Comparison of ENCODE assay signal across 7 mouse cellular contexts in the genomic region with DNA sequence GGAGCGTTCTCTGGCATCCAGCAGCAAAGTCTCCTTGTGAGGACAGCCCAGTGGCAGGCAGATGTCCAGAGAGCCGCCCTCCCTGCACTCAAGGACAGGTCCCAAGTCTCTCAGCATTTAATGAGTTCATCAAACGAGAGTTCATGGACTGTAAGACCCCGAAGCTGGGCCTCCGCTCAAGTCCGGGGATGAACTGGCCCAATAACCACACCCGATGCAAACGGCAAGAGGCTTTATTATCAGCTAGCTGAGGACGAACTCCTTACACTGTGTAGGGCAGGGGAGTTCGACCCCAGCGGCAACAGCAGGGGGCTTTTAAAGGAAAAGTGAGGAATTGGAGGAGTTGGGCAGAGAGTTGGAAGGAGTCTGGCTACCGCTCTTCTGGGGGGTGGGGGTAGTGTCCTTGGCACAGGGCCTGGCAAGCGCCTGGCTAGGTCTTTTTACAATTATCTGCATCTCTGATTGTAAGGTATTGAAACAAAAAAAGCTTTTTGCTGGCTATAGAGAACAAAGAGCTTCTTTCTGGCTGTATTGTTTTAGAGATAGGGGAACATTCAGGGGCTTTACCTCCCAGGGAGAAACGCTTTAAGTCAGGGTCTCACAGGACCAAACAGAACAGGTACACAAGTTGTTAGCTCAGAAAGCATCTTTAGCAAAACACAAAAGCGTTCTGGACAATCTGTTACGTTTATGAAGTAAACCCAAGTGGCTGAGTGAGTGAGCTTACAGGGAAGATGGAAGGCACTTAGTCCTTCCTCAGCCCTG.
DNase-seq lines count a peak whose midpoint lies in the region; ATAC-seq lines count a peak whose summit lies in the region.

No protein-coding gene starts in this region.

- peak overlapping the region; percentile 1; the same call in 1 of the 2 replicates for H3K9ac ChIP-seq in lung, embryonic 16.5 days (ENCODE audit: low read length)
- no peak overlapping the region for H3K9ac ChIP-seq in embryonic facial prominence, embryonic 15.5 days
- no peak overlapping the region for H3K9ac ChIP-seq in neural tube, embryonic 15.5 days (replicated peaks)

- 36% methylated on average over 16 of the region's 16 CpGs for WGBS in lung, embryonic 16.5 days
- WGBS in embryonic facial prominence, embryonic 15.5 days, result 45% methylated on average over 16 of the region's 16 CpGs
- 15% methylated on average over 16 of the region's 16 CpGs for WGBS in neural tube, embryonic 15.5 days

- peak; percentile 36; the same call in 1 of the 2 replicates for ATAC-seq in lung, embryonic 16.5 days (ENCODE audit: low read depth)
- no peak for ATAC-seq in embryonic facial prominence, embryonic 15.5 days (ENCODE audit: insufficient number of reproducible peaks, low FRiP score, low TSS enrichment, low read depth)
- no peak for ATAC-seq in neural tube, embryonic 15.5 days (ENCODE audit: low FRiP score)

- DNase-seq in lung, postnatal 36 days, result no peak
- DNase-seq in heart, postnatal 4 days, result peak; percentile 43
- no peak for DNase-seq in layer of hippocampus, adult 11-12 months (ENCODE audit: low spot score)
- no peak for DNase-seq in thymus, adult 18-20 months

- H3K27ac ChIP-seq in lung, embryonic 16.5 days (ENCODE audit: low read length), result no peak overlapping the region
- no peak overlapping the region for H3K27ac ChIP-seq in embryonic facial prominence, embryonic 15.5 days (replicated peaks)
- no peak overlapping the region for H3K27ac ChIP-seq in neural tube, embryonic 15.5 days (replicated peaks)

- H3K4me3 ChIP-seq in lung, embryonic 16.5 days (ENCODE audit: low read length), result no peak overlapping the region
- no peak overlapping the region for H3K4me3 ChIP-seq in embryonic facial prominence, embryonic 15.5 days (replicated peaks)
- no peak overlapping the region for H3K4me3 ChIP-seq in neural tube, embryonic 15.5 days (replicated peaks)

- peak overlapping the region; percentile 2; the same call in 1 of the 2 replicates for H3K4me2 ChIP-seq in lung, embryonic 16.5 days (ENCODE audit: low read depth, low read length)
- H3K4me2 ChIP-seq in embryonic facial prominence, embryonic 15.5 days (replicated peaks), result peak overlapping the region; percentile 12; the same call in 1 of the 2 replicates
- H3K4me2 ChIP-seq in neural tube, embryonic 15.5 days, result peak overlapping the region; percentile 30

- H3K9me3 ChIP-seq in lung, embryonic 16.5 days (ENCODE audit: control insufficient read depth, low read length), result no peaks in the 10 kb centered on the region
- no peaks in the 10 kb centered on the region for H3K9me3 ChIP-seq in embryonic facial prominence, embryonic 15.5 days (replicated peaks)
- no peaks in the 10 kb centered on the region for H3K9me3 ChIP-seq in neural tube, embryonic 15.5 days (replicated peaks)

- H3K4me1 ChIP-seq in lung, embryonic 16.5 days (replicated peaks; ENCODE audit: control insufficient read depth, insufficient read depth, low read length), result peaks cover 8% of the 10 kb centered on the region
- peaks cover 5% of the 10 kb centered on the region; the same call in 1 of the 2 replicates for H3K4me1 ChIP-seq in embryonic facial prominence, embryonic 15.5 days
- peaks cover 11% of the 10 kb centered on the region; the same call in 1 of the 2 replicates for H3K4me1 ChIP-seq in neural tube, embryonic 15.5 days

- H3K36me3 ChIP-seq in lung, embryonic 16.5 days (ENCODE audit: control insufficient read depth, insufficient read depth, low read length), result no peaks in the 10 kb centered on the region
- H3K36me3 ChIP-seq in embryonic facial prominence, embryonic 15.5 days, result 0 out of 2 replicates have a peak, but pooled peaks cover 4% of the 10 kb centered on the region
- H3K36me3 ChIP-seq in neural tube, embryonic 15.5 days, result peaks cover 3% of the 10 kb centered on the region; the same call in 1 of the 2 replicates

- no peaks in the 10 kb centered on the region for H3K27me3 ChIP-seq in lung, embryonic 16.5 days (ENCODE audit: control insufficient read depth, insufficient read depth, low read depth, low read length)
- H3K27me3 ChIP-seq in embryonic facial prominence, embryonic 15.5 days, result no peaks in the 10 kb centered on the region
- no peaks in the 10 kb centered on the region for H3K27me3 ChIP-seq in neural tube, embryonic 15.5 days (replicated peaks)
